Mouse (Mus musculus): ENCODE measurements around the gene Chrdl2. TPM values are rescaled to one million over a fixed set of nuclear protein-coding genes. Genes with fewer than 3 reads are reported as not detected.
"Not testable (repeated sequence)": the region's sequence is repeated elsewhere in the genome, so short reads cannot be mapped to it uniquely, and the experiment has no call there.

Gene Chrdl2
- polyA plus RNA-seq, 1 experiment from 2014 or later, result 0.47 TPM

- Histone ChIP-seq H3K27me3 (ENCODE audit: control insufficient read depth, insufficient read depth, low read length) (no peaks in the 10 kb centered on the region), H3K9me3 (ENCODE audit: control insufficient read depth, low read length) (no peaks in the 10 kb centered on the region), H3K27ac (ENCODE audit: low read depth, low read length) (no peak overlapping the region), H3K4me2 (ENCODE audit: low read depth, low read length, severe bottlenecking) (no peak overlapping the region), H3K4me3 (ENCODE audit: low read depth, low read length) (no peak overlapping the region), H3K4me1 (replicated peaks; ENCODE audit: control insufficient read depth, insufficient read depth, low read length) (peaks cover 14% of the 10 kb centered on the region), H3K36me3 (ENCODE audit: control insufficient read depth, insufficient read depth, low read length) (no peaks in the 10 kb centered on the region), H3K9ac (ENCODE audit: low read length) (no peak overlapping the region)
- DNase-seq (ENCODE audit: low spot score), result peak; percentile 47
- WGBS, result 50% methylated on average over 9 of the region's 9 CpGs
- ATAC-seq (replicated peaks; ENCODE audit: low FRiP score), result no peak
Observed at GRCm38 (mm10) chr7:99966011-99966721, 39.8 kb upstream of the Chrdl2 start.

- Histone ChIP-seq H3K4me1 (replicated peaks; ENCODE audit: control insufficient read depth, insufficient read depth, low read length) (peaks cover 14% of the 10 kb centered on the region), H3K36me3 (ENCODE audit: control insufficient read depth, insufficient read depth, low read length) (no peaks in the 10 kb centered on the region), H3K27me3 (ENCODE audit: control insufficient read depth, insufficient read depth, low read length) (no peaks in the 10 kb centered on the region), H3K4me3 (ENCODE audit: low read depth, low read length) (no peak overlapping the region), H3K9ac (ENCODE audit: low read length) (no peak overlapping the region), H3K9me3 (ENCODE audit: control insufficient read depth, low read length) (no peaks in the 10 kb centered on the region), H3K4me2 (ENCODE audit: low read depth, low read length, severe bottlenecking) (no peak overlapping the region), H3K27ac (ENCODE audit: low read depth, low read length) (no peak overlapping the region)
- WGBS, result 81% methylated on average over 4 of the region's 4 CpGs
- no peak for ATAC-seq (replicated peaks; ENCODE audit: low FRiP score)
- peak; percentile 39 for DNase-seq (ENCODE audit: low spot score)
Observed at GRCm38 (mm10) chr7:99969151-99969550, 36.8 kb upstream of the Chrdl2 start.

GRCm38 (mm10) chr7:99971926-99972325 is 34.0 kb upstream of the Chrdl2 start:
- no peaks in the 10 kb centered on the region for H3K36me3 ChIP-seq (ENCODE audit: control insufficient read depth, insufficient read depth, low read length)
- H3K4me2 ChIP-seq (ENCODE audit: low read depth, low read length, severe bottlenecking), result no peak overlapping the region
- no peak overlapping the region for H3K27ac ChIP-seq (ENCODE audit: low read depth, low read length)
- WGBS, result 75% methylated on average over 2 of the region's 2 CpGs
- ATAC-seq (replicated peaks; ENCODE audit: low FRiP score) (no peak), DNase-seq (ENCODE audit: low spot score) (peak; percentile 22)
- H3K4me1 ChIP-seq (replicated peaks; ENCODE audit: control insufficient read depth, insufficient read depth, low read length), result no peaks in the 10 kb centered on the region
- H3K9me3 ChIP-seq (ENCODE audit: control insufficient read depth, low read length), result no peaks in the 10 kb centered on the region
- no peak overlapping the region for H3K9ac ChIP-seq (ENCODE audit: low read length)
- H3K27me3 ChIP-seq (ENCODE audit: control insufficient read depth, insufficient read depth, low read length), result no peaks in the 10 kb centered on the region
- no peak overlapping the region for H3K4me3 ChIP-seq (ENCODE audit: low read depth, low read length)

GRCm38 (mm10) chr7:99972912-99973311 is 33.1 kb upstream of the Chrdl2 start:
- H3K9me3 ChIP-seq (ENCODE audit: control insufficient read depth, low read length), result not testable (repeated sequence)

DNA sequence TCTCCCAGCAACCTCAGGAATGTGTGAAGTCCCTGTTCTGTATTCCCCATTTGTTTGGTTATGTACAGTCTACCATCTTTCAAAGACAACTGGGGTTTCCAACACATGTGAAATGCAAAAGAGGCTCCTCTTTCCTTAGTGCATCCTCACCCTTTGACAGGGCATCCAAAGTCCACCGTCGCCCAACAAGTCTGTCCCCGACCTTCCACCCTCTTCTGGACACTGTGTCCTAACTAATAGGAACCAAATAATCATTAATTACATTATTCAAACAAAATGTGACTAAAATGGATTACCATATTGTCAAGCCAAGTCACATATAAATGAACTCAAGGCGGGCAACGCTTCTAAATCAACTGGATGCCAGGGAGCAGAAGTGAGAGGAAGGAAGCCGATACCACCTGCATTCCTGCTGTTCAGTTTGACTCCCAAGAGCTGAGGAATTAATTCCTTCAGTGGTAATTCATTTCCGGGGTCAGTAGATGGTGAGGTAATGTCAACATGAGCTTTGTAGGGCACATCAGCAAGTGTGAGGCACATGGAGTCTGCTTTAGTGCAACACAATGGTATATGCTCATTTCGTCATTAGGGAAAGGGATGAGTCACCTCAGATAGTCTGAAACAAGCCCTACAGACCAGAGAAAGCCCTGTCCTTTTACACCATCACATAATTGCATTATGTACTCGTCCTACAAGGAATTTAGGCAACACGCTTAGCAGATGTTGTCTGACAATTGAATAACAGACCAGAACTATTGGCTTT is 31.6 kb upstream of the Chrdl2 start:
- DNase-seq (ENCODE audit: low spot score) (no peak), ATAC-seq (replicated peaks; ENCODE audit: low FRiP score) (no peak)
- Histone ChIP-seq H3K9ac (ENCODE audit: low read length) (no peak overlapping the region), H3K4me3 (ENCODE audit: low read depth, low read length) (no peak overlapping the region), H3K4me1 (replicated peaks; ENCODE audit: control insufficient read depth, insufficient read depth, low read length) (peaks cover 4% of the 10 kb centered on the region; the same call in 1 of the 2 replicates), H3K4me2 (ENCODE audit: low read depth, low read length, severe bottlenecking) (no peak overlapping the region), H3K27me3 (ENCODE audit: control insufficient read depth, insufficient read depth, low read length) (no peaks in the 10 kb centered on the region), H3K27ac (ENCODE audit: low read depth, low read length) (no peak overlapping the region), H3K36me3 (ENCODE audit: control insufficient read depth, insufficient read depth, low read length) (no peaks in the 10 kb centered on the region), H3K9me3 (ENCODE audit: control insufficient read depth, low read length) (no peaks in the 10 kb centered on the region)
- 84% methylated on average over 10 of the region's 10 CpGs for WGBS

More at GRCm38 (mm10) chr7:99972912-99973311, 33.1 kb upstream of the Chrdl2 start:
- 88% methylated on average over 3 of the region's 3 CpGs for WGBS
- not testable (repeated sequence) for H3K4me3 ChIP-seq (ENCODE audit: low read depth, low read length); DNase-seq (ENCODE audit: low spot score); ATAC-seq (replicated peaks; ENCODE audit: low FRiP score); H3K27me3 ChIP-seq (ENCODE audit: control insufficient read depth, insufficient read depth, low read length); H3K4me1 ChIP-seq (replicated peaks; ENCODE audit: control insufficient read depth, insufficient read depth, low read length); H3K27ac ChIP-seq (ENCODE audit: low read depth, low read length); H3K4me2 ChIP-seq (ENCODE audit: low read depth, low read length, severe bottlenecking); H3K9ac ChIP-seq (ENCODE audit: low read length); H3K36me3 ChIP-seq (ENCODE audit: control insufficient read depth, insufficient read depth, low read length)

DNA sequence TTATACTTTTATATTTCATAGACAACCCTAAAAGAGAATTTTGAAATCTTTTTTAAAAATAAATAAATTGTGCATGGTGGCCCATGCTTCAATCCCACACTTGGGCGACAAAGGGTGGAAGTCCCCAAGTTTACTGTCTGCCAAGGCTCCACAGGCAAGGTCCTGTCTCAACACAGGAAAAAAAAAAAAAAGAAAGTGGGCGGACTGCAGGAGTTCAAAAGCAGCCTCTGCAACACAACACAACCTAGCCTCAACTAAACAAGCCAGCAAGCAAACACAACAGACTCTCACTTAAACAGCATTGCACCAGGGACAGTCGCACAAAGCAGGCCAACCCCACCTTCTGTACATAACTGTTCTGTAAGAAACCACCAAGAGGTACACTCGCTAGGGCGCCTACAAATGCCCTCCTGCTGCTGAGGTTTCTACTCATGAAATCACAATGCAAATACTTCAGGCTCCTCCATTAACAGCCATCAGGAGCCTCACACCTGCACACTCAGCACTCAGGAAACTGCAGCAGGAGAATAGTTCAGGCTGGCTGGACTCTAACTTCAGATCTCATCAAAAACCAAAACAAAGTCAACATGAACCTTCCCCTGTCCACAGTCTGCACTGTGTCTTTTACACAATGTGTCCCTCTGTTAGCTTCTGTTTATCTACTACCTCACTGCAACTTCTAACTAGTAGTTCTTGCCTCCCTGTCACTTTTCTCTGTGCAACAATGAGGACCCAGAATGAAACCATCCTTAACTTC is 30.0 kb upstream of the Chrdl2 start:
- no peak overlapping the region for H3K9ac ChIP-seq (ENCODE audit: low read length)
- no peaks in the 10 kb centered on the region for H3K36me3 ChIP-seq (ENCODE audit: control insufficient read depth, insufficient read depth, low read length)
- no peak overlapping the region for H3K4me3 ChIP-seq (ENCODE audit: low read depth, low read length)
- H3K4me1 ChIP-seq (replicated peaks; ENCODE audit: control insufficient read depth, insufficient read depth, low read length), result peaks cover 7% of the 10 kb centered on the region; the same call in 1 of the 2 replicates
- no peaks in the 10 kb centered on the region for H3K9me3 ChIP-seq (ENCODE audit: control insufficient read depth, low read length)
- H3K27ac ChIP-seq (ENCODE audit: low read depth, low read length), result no peak overlapping the region
- no peak overlapping the region for H3K4me2 ChIP-seq (ENCODE audit: low read depth, low read length, severe bottlenecking)
- no peaks in the 10 kb centered on the region for H3K27me3 ChIP-seq (ENCODE audit: control insufficient read depth, insufficient read depth, low read length)
- ATAC-seq (replicated peaks; ENCODE audit: low FRiP score) (no peak), DNase-seq (ENCODE audit: low spot score) (no peak)
- 89% methylated on average over 5 of the region's 5 CpGs for WGBS

DNA sequence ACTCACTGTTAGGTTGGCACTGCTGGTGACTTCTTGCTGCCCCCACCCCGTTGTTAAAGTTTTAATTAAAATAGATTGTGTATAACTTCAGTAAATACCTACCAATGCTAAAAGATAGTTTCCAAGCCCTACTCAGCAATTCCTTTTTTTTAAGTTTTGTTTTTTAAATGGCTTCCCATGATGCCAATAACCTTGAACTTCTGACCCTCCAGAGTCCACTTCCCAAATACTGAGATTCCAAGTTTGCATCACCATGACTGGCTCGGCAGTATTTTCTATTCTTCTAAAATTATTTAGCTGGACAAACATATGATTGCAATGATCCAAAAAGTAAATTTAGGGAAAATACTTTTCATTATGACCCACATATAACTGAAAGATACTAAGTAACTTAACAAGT is 27.9 kb upstream of the Chrdl2 start:
- Histone ChIP-seq H3K27ac (ENCODE audit: low read depth, low read length) (no peak overlapping the region), H3K4me1 (replicated peaks; ENCODE audit: control insufficient read depth, insufficient read depth, low read length) (peaks cover 7% of the 10 kb centered on the region; the same call in 1 of the 2 replicates), H3K4me3 (ENCODE audit: low read depth, low read length) (no peak overlapping the region), H3K36me3 (ENCODE audit: control insufficient read depth, insufficient read depth, low read length) (no peaks in the 10 kb centered on the region), H3K27me3 (ENCODE audit: control insufficient read depth, insufficient read depth, low read length) (no peaks in the 10 kb centered on the region), H3K9me3 (ENCODE audit: control insufficient read depth, low read length) (no peaks in the 10 kb centered on the region), H3K9ac (ENCODE audit: low read length) (no peak overlapping the region), H3K4me2 (ENCODE audit: low read depth, low read length, severe bottlenecking) (no peak overlapping the region)
- 95% methylated on average over 2 of the region's 2 CpGs for WGBS
- ATAC-seq (replicated peaks; ENCODE audit: low FRiP score) (no peak), DNase-seq (ENCODE audit: low spot score) (no peak)

DNA sequence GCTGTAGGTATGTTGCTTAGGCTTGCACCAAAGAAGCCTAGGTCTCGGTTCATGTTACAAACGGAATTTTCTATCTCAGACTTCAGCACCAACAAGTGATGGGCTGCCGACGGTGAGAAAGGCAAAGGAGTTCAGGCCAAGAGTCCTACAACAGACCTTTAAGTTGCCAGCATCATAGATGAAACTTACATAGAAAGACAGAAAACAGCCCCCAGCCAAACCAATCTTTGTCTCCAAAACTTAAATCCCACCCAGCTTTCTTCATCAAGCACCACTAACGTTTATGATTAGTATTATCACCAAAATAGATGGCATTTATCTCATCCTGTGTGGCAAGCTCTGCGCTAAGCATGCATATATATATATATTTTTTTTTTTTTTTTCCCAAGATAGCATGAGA is 26.9 kb upstream of the Chrdl2 start:
- Histone ChIP-seq H3K4me2 (ENCODE audit: low read depth, low read length, severe bottlenecking) (peak overlapping the region; percentile 67), H3K9ac (ENCODE audit: low read length) (peak overlapping the region; percentile 96), H3K27me3 (ENCODE audit: control insufficient read depth, insufficient read depth, low read length) (no peaks in the 10 kb centered on the region; the same call in 1 of the 2 replicates), H3K9me3 (ENCODE audit: control insufficient read depth, low read length) (no peaks in the 10 kb centered on the region), H3K4me3 (ENCODE audit: low read depth, low read length) (peak overlapping the region; percentile 97), H3K27ac (ENCODE audit: low read depth, low read length) (no peak overlapping the region), H3K4me1 (replicated peaks; ENCODE audit: control insufficient read depth, insufficient read depth, low read length) (peaks cover 7% of the 10 kb centered on the region; the same call in 1 of the 2 replicates), H3K36me3 (ENCODE audit: control insufficient read depth, insufficient read depth, low read length) (no peaks in the 10 kb centered on the region)
- no peak for ATAC-seq (replicated peaks; ENCODE audit: low FRiP score)
- WGBS, result 12% methylated on average over 6 of the region's 6 CpGs
- DNase-seq (ENCODE audit: low spot score), result no peak
